ENCODE assay signal across 26 mouse cellular contexts in the genomic region with DNA sequence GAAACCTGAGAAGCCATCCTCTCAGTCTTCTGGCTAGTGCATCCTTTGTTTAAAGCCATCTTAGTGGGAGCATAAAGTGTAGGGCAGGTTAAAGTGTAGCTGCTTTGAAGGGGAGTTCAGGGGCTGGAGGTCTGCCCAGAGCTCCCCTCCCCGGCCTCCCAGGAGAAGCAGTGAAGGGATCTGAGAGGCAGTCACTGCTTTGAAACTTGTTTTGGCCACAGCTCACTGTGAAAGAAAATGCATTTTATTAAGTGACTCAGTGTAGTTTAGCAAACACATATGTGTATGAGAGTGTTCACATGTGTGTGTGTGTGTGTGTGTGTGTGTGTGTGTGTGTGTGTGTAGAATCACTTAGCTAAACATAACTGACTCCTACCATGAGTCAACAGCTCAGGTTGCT.
DNase-seq lines count a peak whose midpoint lies in the region; ATAC-seq and TF ChIP-seq lines count a peak whose summit lies in the region.
"Had no signal": no experiment of that assay in that cellular context is flagged by ENCODE, and none has a peak within 500 bp of the region (broad histone marks: within the 10 kb centered on the region; RNA-seq: fewer than 3 reads in every experiment).

No protein-coding gene starts in this region.

- peaks cover 68% of the 10 kb centered on the region for H3K4me1 ChIP-seq in forebrain, embryonic 10.5 days
- peaks cover 6% of the 10 kb centered on the region; the same call in 1 of the 2 replicates for H3K4me1 ChIP-seq in forebrain, postnatal 0 days (ENCODE audit: insufficient read depth)
- H3K4me1 ChIP-seq in kidney, embryonic 16.5 days (ENCODE audit: insufficient read depth, low read length) = peaks cover 33% of the 10 kb centered on the region
- H3K4me1 ChIP-seq in lung, embryonic 16.5 days (replicated peaks; ENCODE audit: control insufficient read depth, insufficient read depth, low read length) = peaks cover 4% of the 10 kb centered on the region; the same call in 1 of the 2 replicates
- H3K4me1 ChIP-seq in hindbrain, embryonic 11.5 days (replicated peaks; ENCODE audit: control insufficient read depth, insufficient read depth, low read length) = peaks cover 10% of the 10 kb centered on the region; the same call in 1 of the 2 replicates

- H3K4me2 ChIP-seq in forebrain, postnatal 0 days (ENCODE audit: low read depth) = no peak overlapping the region
- H3K4me2 ChIP-seq in kidney, embryonic 16.5 days (replicated peaks; ENCODE audit: low read depth, low read length) = no peak overlapping the region
- no peak overlapping the region for H3K4me2 ChIP-seq in lung, embryonic 16.5 days (ENCODE audit: low read depth, low read length)
- H3K4me2 ChIP-seq in hindbrain, embryonic 11.5 days (replicated peaks; ENCODE audit: low read depth, low read length) = no peak overlapping the region
- H3K4me2 ChIP-seq: heart, embryonic 15.5 days; hindbrain, embryonic 14.5 days; liver, embryonic 11.5 days; neural tube, embryonic 15.5 days; stomach, embryonic 15.5 days had no signal

- DNase-seq in forebrain, embryonic 10.5 days (ENCODE audit: extremely low spot score, low spot score) = no peak
- DNase-seq in forebrain, postnatal 0 days = no peak
- no peak for DNase-seq in kidney, adult 18-20 months
- no peak for DNase-seq in lung, postnatal 25 days (ENCODE audit: low spot score)
- DNase-seq in kidney, postnatal 4 days = peak; percentile 43 to 62
- DNase-seq in hindbrain, embryonic 11.5 days (ENCODE audit: low spot score) = no peak
- DNase-seq: adrenal gland, postnatal 36 days; cerebellum, adult 11 months; cerebellum, adult 9-11 months; gastrocnemius, postnatal 36 days; heart, postnatal 36 days; layer of hippocampus, adult 9-11 months; liver, postnatal 0 days; thymus, postnatal 36 days had no signal

- WGBS in forebrain, embryonic 10.5 days = 50% methylated on average over 1 of the region's 1 CpGs
- 40% methylated on average over 1 of the region's 1 CpGs for WGBS in forebrain, postnatal 0 days
- 7% methylated on average over 1 of the region's 1 CpGs for WGBS in kidney, embryonic 16.5 days
- 44% methylated on average over 1 of the region's 1 CpGs for WGBS in lung, embryonic 16.5 days
- WGBS in hindbrain, embryonic 11.5 days = 64% methylated on average over 1 of the region's 1 CpGs

- H3K27ac ChIP-seq in forebrain, embryonic 10.5 days = peak overlapping the region; percentile 77
- H3K27ac ChIP-seq in forebrain, postnatal 0 days (ENCODE audit: low read depth, low read length) = no peak overlapping the region
- H3K27ac ChIP-seq in kidney, embryonic 16.5 days (ENCODE audit: low read length) = peak overlapping the region; percentile 20
- H3K27ac ChIP-seq in lung, embryonic 16.5 days (ENCODE audit: low read length) = no peak overlapping the region
- H3K27ac ChIP-seq in hindbrain, embryonic 11.5 days (ENCODE audit: low read depth, low read length) = no peak overlapping the region
- H3K27ac ChIP-seq: heart, embryonic 15.5 days; hindbrain, embryonic 14.5 days; left cerebral cortex, adult 2 months; macrophage; midbrain, embryonic 10.5 days; neural tube, embryonic 15.5 days; stomach, embryonic 15.5 days had no signal

- TF ChIP-seq CTCF in forebrain, postnatal 0 days (IDR thresholded peaks at IDR 0.05; ENCODE audit: low read depth) = no peak

- H3K9me3 ChIP-seq in forebrain, embryonic 10.5 days = no peaks in the 10 kb centered on the region
- no peaks in the 10 kb centered on the region for H3K9me3 ChIP-seq in forebrain, postnatal 0 days (ENCODE audit: low read length)
- no peaks in the 10 kb centered on the region for H3K9me3 ChIP-seq in kidney, embryonic 16.5 days (ENCODE audit: low read length)
- no peaks in the 10 kb centered on the region for H3K9me3 ChIP-seq in lung, embryonic 16.5 days (ENCODE audit: control insufficient read depth, low read length)
- H3K9me3 ChIP-seq in hindbrain, embryonic 11.5 days (ENCODE audit: control insufficient read depth, low read length) = no peaks in the 10 kb centered on the region
- H3K9me3 ChIP-seq: heart, embryonic 15.5 days; midbrain, embryonic 10.5 days; neural tube, embryonic 15.5 days; stomach, embryonic 15.5 days had no signal

- H3K4me3 ChIP-seq in forebrain, embryonic 10.5 days = no peak overlapping the region
- H3K4me3 ChIP-seq in forebrain, postnatal 0 days (ENCODE audit: low read depth, low read length) = no peak overlapping the region
- H3K4me3 ChIP-seq in kidney, embryonic 16.5 days (ENCODE audit: low read length) = no peak overlapping the region
- H3K4me3 ChIP-seq in lung, embryonic 16.5 days (ENCODE audit: low read length) = no peak overlapping the region
- H3K4me3 ChIP-seq in hindbrain, embryonic 11.5 days (ENCODE audit: low read depth, low read length) = no peak overlapping the region
- H3K4me3 ChIP-seq: erythroblast, embryonic 14.5 days; heart, embryonic 15.5 days; left cerebral cortex, adult 2 months; midbrain, embryonic 10.5 days; neural tube, embryonic 15.5 days; stomach, embryonic 15.5 days had no signal

- no peak overlapping the region for H3K9ac ChIP-seq in forebrain, postnatal 0 days
- no peak overlapping the region for H3K9ac ChIP-seq in kidney, embryonic 16.5 days (replicated peaks; ENCODE audit: low read length)
- H3K9ac ChIP-seq in lung, embryonic 16.5 days (ENCODE audit: low read length) = no peak overlapping the region
- no peak overlapping the region for H3K9ac ChIP-seq in hindbrain, embryonic 11.5 days (ENCODE audit: low read depth, low read length)
- H3K9ac ChIP-seq: heart, embryonic 15.5 days; hindbrain, embryonic 14.5 days; liver, postnatal 0 days; neural tube, embryonic 15.5 days; stomach, embryonic 15.5 days had no signal

- H3K36me3 ChIP-seq in forebrain, embryonic 10.5 days (replicated peaks) = no peaks in the 10 kb centered on the region
- no peaks in the 10 kb centered on the region for H3K36me3 ChIP-seq in forebrain, postnatal 0 days (ENCODE audit: insufficient read depth)
- no peaks in the 10 kb centered on the region for H3K36me3 ChIP-seq in kidney, embryonic 16.5 days (ENCODE audit: insufficient read depth, low read length)
- H3K36me3 ChIP-seq in lung, embryonic 16.5 days (ENCODE audit: control insufficient read depth, insufficient read depth, low read length) = peaks cover 2% of the 10 kb centered on the region; the same call in 1 of the 2 replicates
- H3K36me3 ChIP-seq in hindbrain, embryonic 11.5 days (ENCODE audit: control insufficient read depth, insufficient read depth, low read length) = no peaks in the 10 kb centered on the region
- H3K36me3 ChIP-seq: heart, embryonic 15.5 days; midbrain, embryonic 10.5 days; neural tube, embryonic 15.5 days; stomach, embryonic 15.5 days had no signal

- no peaks in the 10 kb centered on the region for H3K27me3 ChIP-seq in forebrain, embryonic 10.5 days (ENCODE audit: poor library complexity, severe bottlenecking)
- H3K27me3 ChIP-seq in forebrain, postnatal 0 days (ENCODE audit: insufficient read depth, low read length) = no peaks in the 10 kb centered on the region
- no peaks in the 10 kb centered on the region for H3K27me3 ChIP-seq in kidney, embryonic 16.5 days (ENCODE audit: insufficient read depth, low read length)
- H3K27me3 ChIP-seq in lung, embryonic 16.5 days (ENCODE audit: control insufficient read depth, insufficient read depth, low read depth, low read length) = no peaks in the 10 kb centered on the region
- H3K27me3 ChIP-seq in hindbrain, embryonic 11.5 days (ENCODE audit: control insufficient read depth, insufficient read depth, low read length) = no peaks in the 10 kb centered on the region
- H3K27me3 ChIP-seq: heart, embryonic 15.5 days; stomach, embryonic 15.5 days had no signal

- no peak for ATAC-seq in forebrain, postnatal 0 days
- ATAC-seq in kidney, embryonic 16.5 days (ENCODE audit: low FRiP score, low TSS enrichment) = 0 out of 2 replicates have a peak, but pooled peaks have one; percentile 37
- ATAC-seq in lung, embryonic 16.5 days (ENCODE audit: low read depth) = peak; percentile 20; the same call in 1 of the 2 replicates
- ATAC-seq in hindbrain, embryonic 11.5 days (ENCODE audit: low FRiP score) = no peak
- ATAC-seq: inflammation-experienced regulatory T-cells, adult 6 months; liver, postnatal 0 days had no signal

Comparison
In these comparisons a context has a peak if more than half of its experiments do, and no peak if none do; other contexts are left out.
1. DNase-seq: peak in kidney, postnatal 4 days (2 of 2); none in forebrain, embryonic 10.5 days (single experiment), forebrain, postnatal 0 days (single experiment), kidney, adult 18-20 months (single experiment), lung, postnatal 25 days (single experiment) and hindbrain, embryonic 11.5 days (single experiment).
2. H3K27ac ChIP-seq: peak in forebrain, embryonic 10.5 days (single experiment) and kidney, embryonic 16.5 days (single experiment); none in forebrain, postnatal 0 days (single experiment), lung, embryonic 16.5 days (single experiment) and hindbrain, embryonic 11.5 days (single experiment).
3. ATAC-seq: peak in kidney, embryonic 16.5 days (single experiment) and lung, embryonic 16.5 days (single experiment); none in forebrain, postnatal 0 days (single experiment) and hindbrain, embryonic 11.5 days (single experiment).